Mouse (Mus musculus): ENCODE measurements at regions not wholly inside any gene's neighbourhood (a gene's known extent, or its start where the extent isn't known, plus 50 kb on each side); places are given as distances from the start of the nearest gene placed in this dataset.

DNA sequence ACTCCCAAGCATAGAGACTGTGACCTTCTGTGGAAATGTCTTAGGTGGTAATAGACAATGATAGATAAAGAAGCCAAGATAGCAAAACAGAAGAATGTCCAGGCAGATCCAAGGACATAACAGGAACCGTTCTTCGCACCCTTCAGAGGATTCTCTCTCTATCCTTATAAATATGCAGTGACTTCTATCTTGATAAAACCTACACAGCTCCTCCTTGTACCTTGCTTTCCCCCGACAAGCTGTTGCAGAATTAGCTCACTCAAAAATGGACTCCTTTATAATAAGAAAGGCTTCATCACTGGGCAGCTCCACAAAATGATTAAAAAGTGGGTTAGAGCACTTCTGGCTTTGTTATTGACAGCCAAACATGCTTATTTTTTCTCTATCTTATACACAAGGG, 245.4 kb upstream of the Adra1b start:
- no peaks in the 10 kb centered on the region for H3K4me1 ChIP-seq (ENCODE audit: insufficient read depth, low read length)
- no peaks in the 10 kb centered on the region for H3K27me3 ChIP-seq (ENCODE audit: insufficient read depth, low read length)
- TF ChIP-seq CTCF (IDR thresholded peaks at IDR 0.05; ENCODE audit: low read depth) = no peak
- no peak overlapping the region for H3K4me3 ChIP-seq (ENCODE audit: low read length)
- no peak overlapping the region for H3K9ac ChIP-seq (replicated peaks; ENCODE audit: low read length)
- WGBS = 93% methylated on average over 3 of the region's 3 CpGs
- DNase-seq (ENCODE audit: low spot score) = no peak
- no peak for ATAC-seq
- no peaks in the 10 kb centered on the region for H3K36me3 ChIP-seq (ENCODE audit: insufficient read depth, low read length)
- H3K27ac ChIP-seq = no peak overlapping the region
- H3K4me2 ChIP-seq (ENCODE audit: low read depth, low read length) = no peak overlapping the region
- H3K9me3 ChIP-seq (ENCODE audit: low read length) = no peaks in the 10 kb centered on the region

DNA sequence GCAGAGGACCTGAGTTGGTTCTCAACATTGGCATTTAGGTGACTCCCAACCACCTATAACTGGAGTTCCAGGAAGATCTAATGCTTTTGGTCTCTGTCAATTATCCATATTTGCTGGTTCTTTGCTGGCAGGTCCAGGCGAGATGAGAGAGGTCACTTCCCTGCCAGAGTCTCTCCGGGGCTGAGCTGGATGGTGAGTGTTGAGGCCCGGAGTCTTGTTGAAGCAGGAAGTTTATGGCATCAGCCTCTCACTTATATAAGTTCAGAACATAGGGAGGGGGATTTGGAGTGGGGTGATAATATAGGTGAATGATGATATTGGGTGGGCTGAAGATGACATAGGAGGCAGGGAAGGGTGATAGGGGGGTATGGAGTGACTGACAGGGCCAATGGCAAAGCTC, 246.3 kb upstream of the Il12b start:
- Histone ChIP-seq H3K4me2 (ENCODE audit: low read depth, low read length) (no peak overlapping the region), H3K9me3 (ENCODE audit: low read length) (no peaks in the 10 kb centered on the region), H3K27me3 (ENCODE audit: insufficient read depth, low read length) (no peaks in the 10 kb centered on the region), H3K27ac (no peak overlapping the region), H3K36me3 (ENCODE audit: insufficient read depth, low read length) (no peaks in the 10 kb centered on the region), H3K9ac (replicated peaks; ENCODE audit: low read length) (no peak overlapping the region), H3K4me1 (ENCODE audit: insufficient read depth, low read length) (no peaks in the 10 kb centered on the region), H3K4me3 (ENCODE audit: low read length) (no peak overlapping the region)
- no peak for ATAC-seq
- no peak for DNase-seq (ENCODE audit: low spot score)
- no peak for TF ChIP-seq CTCF (IDR thresholded peaks at IDR 0.05; ENCODE audit: low read depth)
- WGBS = 91% methylated on average over 3 of the region's 3 CpGs

DNA sequence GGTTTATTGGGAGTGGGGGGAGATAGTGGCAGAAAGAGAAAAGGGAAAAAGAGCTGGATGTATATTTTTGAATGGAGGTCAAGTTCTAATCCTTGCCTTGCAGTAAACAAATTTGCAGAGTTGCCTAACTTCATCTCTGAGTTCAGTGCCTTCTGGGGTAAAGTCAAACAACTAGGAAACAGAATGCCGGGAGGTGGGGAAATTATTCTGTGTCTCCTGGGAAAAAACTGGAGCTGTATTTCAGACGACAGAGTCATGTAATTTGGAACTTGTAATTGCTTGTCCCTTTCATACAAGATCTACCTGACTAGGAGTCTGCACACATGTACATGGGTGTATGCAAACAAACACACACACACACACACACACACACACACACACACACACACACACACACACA, 244.3 kb upstream of the Il12b start:
- Histone ChIP-seq H3K4me1 (ENCODE audit: insufficient read depth, low read length) (no peaks in the 10 kb centered on the region), H3K9ac (replicated peaks; ENCODE audit: low read length) (no peak overlapping the region), H3K27me3 (ENCODE audit: insufficient read depth, low read length) (no peaks in the 10 kb centered on the region), H3K27ac (no peak overlapping the region), H3K36me3 (ENCODE audit: insufficient read depth, low read length) (no peaks in the 10 kb centered on the region), H3K4me3 (ENCODE audit: low read length) (no peak overlapping the region), H3K9me3 (ENCODE audit: low read length) (no peaks in the 10 kb centered on the region), H3K4me2 (ENCODE audit: low read depth, low read length) (no peak overlapping the region)
- 22% methylated on average over 2 of the region's 2 CpGs for WGBS
- no peak for TF ChIP-seq CTCF (IDR thresholded peaks at IDR 0.05; ENCODE audit: low read depth)
- ATAC-seq (no peak), DNase-seq (ENCODE audit: low spot score) (no peak)

DNA sequence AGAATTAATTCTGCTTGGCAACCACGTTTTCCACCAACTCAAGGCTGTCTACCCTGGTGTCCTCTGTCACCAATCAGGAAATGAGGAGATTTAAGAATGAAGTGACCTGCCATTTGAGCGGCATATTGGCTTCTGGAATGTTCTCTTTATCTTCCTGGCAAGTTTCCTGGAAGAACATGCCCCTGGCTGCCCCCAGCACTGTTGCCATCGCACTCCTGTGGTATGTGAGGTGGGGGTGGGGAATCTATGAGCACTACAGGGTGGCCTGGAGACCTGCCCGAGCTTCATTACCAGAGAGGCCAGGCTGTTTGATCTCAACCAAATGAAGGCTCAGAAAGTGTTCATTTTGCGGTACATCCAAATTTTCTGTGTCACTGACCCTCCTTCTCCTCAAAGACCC, 243.8 kb upstream of the Il12b start:
- WGBS = 24% methylated on average over 5 of the region's 5 CpGs
- peak; percentile 88 for ATAC-seq
- H3K9ac ChIP-seq (replicated peaks; ENCODE audit: low read length) = no peak overlapping the region
- no peak overlapping the region for H3K4me2 ChIP-seq (ENCODE audit: low read depth, low read length)
- H3K9me3 ChIP-seq (ENCODE audit: low read length) = no peaks in the 10 kb centered on the region
- TF ChIP-seq CTCF (IDR thresholded peaks at IDR 0.05; ENCODE audit: low read depth) = no peak
- DNase-seq (ENCODE audit: low spot score) = peak; percentile 70
- H3K27ac ChIP-seq = no peak overlapping the region
- H3K4me3 ChIP-seq (ENCODE audit: low read length) = no peak overlapping the region
- no peaks in the 10 kb centered on the region for H3K36me3 ChIP-seq (ENCODE audit: insufficient read depth, low read length)
- H3K27me3 ChIP-seq (ENCODE audit: insufficient read depth, low read length) = no peaks in the 10 kb centered on the region
- no peaks in the 10 kb centered on the region for H3K4me1 ChIP-seq (ENCODE audit: insufficient read depth, low read length)

DNA sequence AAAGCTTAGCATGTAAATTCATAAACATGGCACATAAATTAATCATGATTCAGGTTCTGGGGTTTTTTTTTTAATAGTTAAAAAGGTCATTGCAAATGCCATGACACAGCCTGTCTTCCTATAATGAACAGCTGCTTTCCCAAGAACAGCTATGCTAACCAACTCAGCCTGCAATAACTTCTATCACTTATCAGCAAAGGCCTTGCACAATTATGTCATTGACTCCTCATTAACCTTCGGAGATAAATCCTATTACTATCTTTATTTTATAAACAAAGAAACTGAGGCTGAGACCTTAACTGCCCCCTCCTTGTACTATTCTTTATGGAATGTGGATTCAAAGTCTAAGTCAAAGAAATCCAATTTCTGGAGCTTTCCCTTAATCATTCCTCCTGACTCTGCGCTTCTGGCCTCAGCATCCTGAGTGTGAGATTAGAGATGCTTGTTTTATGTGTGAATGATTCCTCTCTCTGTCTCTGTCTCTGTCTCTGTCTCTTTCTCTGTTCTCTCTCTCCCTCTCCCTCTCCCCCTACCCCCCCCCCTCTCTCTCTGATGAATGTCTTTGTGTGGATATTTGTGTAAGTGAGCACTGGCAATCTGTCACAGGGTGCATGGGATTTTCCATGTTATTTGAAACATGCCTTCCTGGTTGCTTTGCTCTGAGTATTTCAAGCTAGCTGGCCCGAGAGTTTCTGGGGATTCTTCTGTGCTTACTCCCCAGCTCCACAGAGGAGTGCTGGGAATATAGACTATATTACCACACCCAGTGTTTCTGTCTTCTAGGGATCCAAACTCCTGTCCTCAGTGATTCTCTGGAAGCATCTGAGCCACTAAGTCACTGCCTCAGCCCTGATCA, 243.1 kb upstream of the Il12b start:
- Histone ChIP-seq H3K4me2 (ENCODE audit: low read depth, low read length) (no peak overlapping the region), H3K4me3 (ENCODE audit: low read length) (no peak overlapping the region), H3K27ac (no peak overlapping the region), H3K9ac (replicated peaks; ENCODE audit: low read length) (no peak overlapping the region), H3K27me3 (ENCODE audit: insufficient read depth, low read length) (no peaks in the 10 kb centered on the region), H3K36me3 (ENCODE audit: insufficient read depth, low read length) (no peaks in the 10 kb centered on the region), H3K4me1 (ENCODE audit: insufficient read depth, low read length) (no peaks in the 10 kb centered on the region), H3K9me3 (ENCODE audit: low read length) (no peaks in the 10 kb centered on the region)
- WGBS = 78% methylated on average over 3 of the region's 3 CpGs
- no peak for DNase-seq (ENCODE audit: low spot score)
- ATAC-seq = no peak
- TF ChIP-seq CTCF (IDR thresholded peaks at IDR 0.05; ENCODE audit: low read depth) = no peak

DNA sequence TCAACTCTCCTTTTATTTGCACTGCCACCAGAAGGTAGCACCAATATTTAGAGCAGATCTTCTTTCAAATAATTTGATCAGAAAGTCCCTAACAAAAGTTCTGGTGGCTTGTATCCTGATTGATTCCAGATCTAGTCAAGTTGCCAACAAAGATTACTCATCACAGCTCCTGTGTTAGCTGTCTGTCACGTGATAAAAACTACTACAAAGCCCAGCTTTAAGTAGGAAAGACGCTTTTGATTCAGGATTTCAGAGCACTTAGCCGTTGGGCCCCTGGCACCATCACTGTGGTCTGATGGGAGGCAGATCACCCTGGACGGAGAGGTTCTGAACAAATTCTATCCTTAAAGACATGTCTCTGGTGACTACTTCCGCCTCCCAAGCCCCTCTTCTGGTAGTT, 241.6 kb upstream of the Il12b start:
- no peaks in the 10 kb centered on the region for H3K27me3 ChIP-seq (ENCODE audit: insufficient read depth, low read length)
- H3K9ac ChIP-seq (replicated peaks; ENCODE audit: low read length) = no peak overlapping the region
- ATAC-seq (no peak), DNase-seq (ENCODE audit: low spot score) (no peak)
- H3K27ac ChIP-seq = no peak overlapping the region
- WGBS = 76% methylated on average over 5 of the region's 5 CpGs
- H3K4me1 ChIP-seq (ENCODE audit: insufficient read depth, low read length) = no peaks in the 10 kb centered on the region
- no peak overlapping the region for H3K4me2 ChIP-seq (ENCODE audit: low read depth, low read length)
- TF ChIP-seq CTCF (IDR thresholded peaks at IDR 0.05; ENCODE audit: low read depth) = no peak
- no peaks in the 10 kb centered on the region for H3K9me3 ChIP-seq (ENCODE audit: low read length)
- no peak overlapping the region for H3K4me3 ChIP-seq (ENCODE audit: low read length)
- H3K36me3 ChIP-seq (ENCODE audit: insufficient read depth, low read length) = no peaks in the 10 kb centered on the region

DNA sequence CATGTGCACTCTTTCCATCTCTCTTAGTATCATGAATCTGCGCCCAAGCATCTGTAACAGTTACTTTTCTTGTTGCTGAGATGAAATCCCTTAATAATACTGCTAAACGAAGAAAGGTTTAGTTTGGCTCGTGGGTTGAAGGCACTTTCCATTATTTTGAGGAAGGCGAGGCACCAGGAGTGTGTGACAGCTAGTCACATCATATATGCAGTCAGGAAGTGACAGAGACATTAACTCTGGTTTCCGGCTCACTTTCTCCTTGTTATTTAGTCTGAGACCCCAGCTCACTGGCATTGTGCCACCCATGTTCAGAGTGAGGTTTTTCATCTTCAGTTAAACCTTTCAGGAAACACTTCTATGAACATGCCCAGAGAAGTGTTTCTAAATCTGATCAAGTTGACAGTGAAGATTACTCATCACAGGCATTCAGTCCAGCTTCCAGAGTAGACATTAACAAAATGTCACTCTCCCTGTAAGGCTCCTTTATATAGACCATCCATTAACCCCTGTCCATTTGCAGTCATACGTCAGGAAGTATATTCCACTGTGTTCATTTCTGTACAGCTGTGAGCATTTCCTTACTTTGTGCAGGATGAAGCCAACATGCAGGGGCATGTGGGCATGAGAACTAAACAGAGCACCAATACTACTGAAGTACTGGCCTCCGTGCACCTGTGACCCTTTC, 238.0 kb upstream of the Il12b start:
- H3K4me1 ChIP-seq (ENCODE audit: insufficient read depth, low read length) = no peaks in the 10 kb centered on the region
- H3K27ac ChIP-seq = no peak overlapping the region
- no peaks in the 10 kb centered on the region for H3K36me3 ChIP-seq (ENCODE audit: insufficient read depth, low read length)
- H3K4me3 ChIP-seq (ENCODE audit: low read length) = no peak overlapping the region
- no peaks in the 10 kb centered on the region for H3K9me3 ChIP-seq (ENCODE audit: low read length)
- peak; percentile 29 for DNase-seq (ENCODE audit: low spot score)
- 81% methylated on average over 7 of the region's 7 CpGs for WGBS
- no peak for ATAC-seq
- H3K27me3 ChIP-seq (ENCODE audit: insufficient read depth, low read length) = no peaks in the 10 kb centered on the region
- H3K9ac ChIP-seq (replicated peaks; ENCODE audit: low read length) = no peak overlapping the region
- no peak overlapping the region for H3K4me2 ChIP-seq (ENCODE audit: low read depth, low read length)
- no peak for TF ChIP-seq CTCF (IDR thresholded peaks at IDR 0.05; ENCODE audit: low read depth)

Data from hindbrain, postnatal 0 days (tissue).